Mouse (Mus musculus): ENCODE measurements around the gene Dagla.

GRCm38 (mm10) chr19:10261369-10261768 lies 43.3 kb downstream of the Dagla start:
- TF ChIP-seq CTCF (IDR thresholded peaks at IDR 0.05; ENCODE audit: borderline replicate concordance, extremely low read depth, insufficient read depth, insufficient read length) (no peak), POLR2A (IDR thresholded peaks at IDR 0.05; ENCODE audit: borderline replicate concordance, extremely low read depth, insufficient read depth, insufficient read length, poor library complexity, severe bottlenecking) (no peak)
